Mouse (Mus musculus): ENCODE results near the gene Wdr18. TPM values are rescaled to one million over a fixed set of nuclear protein-coding genes. Genes with fewer than 3 reads are reported as not detected.
A peak's percentile ranks its signal among the peaks of the same experiment; 100 is the strongest.

Wdr18 gene
- polyA plus RNA-seq, 1 experiment from 2014 or later = 84.4 TPM

GRCm38 (mm10) chr10:79934272-79934721 lies 25.7 kb upstream of the Wdr18 start:
- Histone ChIP-seq H3K4me1 (ENCODE audit: control insufficient read depth in 2 of 2, insufficient read depth in 2 of 2, low read length in 2 of 2) (peaks cover 41 to 65% of the 10 kb centered on the region in 2 experiments), H3K4me2 (ENCODE audit: low read length) (peak overlapping the region; percentile 18; the same call in 1 of the 2 replicates)

DNA sequence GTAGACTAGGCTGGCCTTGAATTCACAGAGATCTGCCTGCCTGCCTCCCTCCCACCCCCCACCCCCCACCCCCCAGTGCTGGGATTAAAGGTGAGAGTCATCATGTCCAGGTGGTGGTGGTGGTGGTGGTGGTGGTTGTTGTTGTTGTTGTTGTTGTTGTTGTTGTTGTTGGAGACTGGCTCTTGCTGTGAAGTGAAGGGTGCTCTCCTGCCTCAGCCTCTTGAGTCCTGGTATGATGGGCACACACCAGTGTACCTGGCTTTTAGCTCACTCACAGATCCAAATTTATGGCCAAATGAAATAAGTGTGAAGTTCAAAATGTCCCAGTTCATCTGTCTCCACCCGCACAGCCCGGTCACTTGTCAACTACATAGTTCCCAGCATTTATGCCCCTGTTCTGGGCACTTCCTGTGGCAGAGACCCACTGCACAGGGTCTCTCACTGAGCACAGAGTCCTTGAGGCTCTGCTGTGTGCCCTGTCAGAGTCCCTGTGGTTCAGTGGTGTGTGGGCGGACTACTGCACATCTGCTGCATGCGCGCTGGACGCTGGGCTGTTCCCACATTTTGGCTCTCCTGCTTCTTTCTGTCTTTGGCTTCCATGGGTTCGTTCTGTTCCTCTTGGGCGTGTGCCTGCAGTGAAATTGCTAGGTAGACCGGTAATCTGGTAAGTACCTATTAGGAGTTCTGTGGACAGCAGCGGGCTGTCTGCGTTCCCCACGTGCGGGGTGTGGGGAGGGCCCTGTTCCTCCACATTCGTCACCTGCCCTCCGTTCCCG lies 25.0 kb upstream of the Wdr18 start:
- H3K27ac ChIP-seq (replicated peaks in 1 of 2; ENCODE audit: control insufficient read depth in 1 of 2, insufficient read depth in 1 of 2, low read depth in 2 of 2, low read length in 2 of 2) = 0 out of 4 replicates have a peak overlapping the region, but pooled peaks of 1 of the 2 experiments have one; percentile 3
- peaks cover 41% of the 10 kb centered on the region for H3K36me3 ChIP-seq (ENCODE audit: control insufficient read depth, insufficient read depth, low read length)
- WGBS = 91% methylated on average over 16 of the region's 16 CpGs
- H3K9me3 ChIP-seq (ENCODE audit: control insufficient read depth, low read length) = no peaks in the 10 kb centered on the region
- no peak for ATAC-seq (ENCODE audit: insufficient number of reproducible peaks, insufficient read depth, low FRiP score, low read depth)
- H3K4me1 ChIP-seq (ENCODE audit: control insufficient read depth in 2 of 2, insufficient read depth in 2 of 2, low read length in 2 of 2) = peaks cover 46 to 64% of the 10 kb centered on the region in 2 experiments
- H3K4me2 ChIP-seq (ENCODE audit: low read length) = no peak overlapping the region
- H3K27me3 ChIP-seq (ENCODE audit: control insufficient read depth, insufficient read depth, low read length) = no peaks in the 10 kb centered on the region
- H3K4me3 ChIP-seq (ENCODE audit: control insufficient read depth in 1 of 2, insufficient read depth in 1 of 2, low read depth in 1 of 2, low read length in 2 of 2) = no peak overlapping the region
- H3K9ac ChIP-seq (ENCODE audit: low read length) = no peak overlapping the region

More at GRCm38 (mm10) chr10:79934272-79934721, 25.7 kb upstream of the Wdr18 start:
- ATAC-seq (ENCODE audit: insufficient number of reproducible peaks, insufficient read depth, low FRiP score, low read depth) = peak; percentile 56
- H3K27me3 ChIP-seq (ENCODE audit: control insufficient read depth, insufficient read depth, low read length) = no peaks in the 10 kb centered on the region
- 51% methylated on average over 13 of the region's 13 CpGs for WGBS
- H3K4me3 ChIP-seq (ENCODE audit: control insufficient read depth in 1 of 2, insufficient read depth in 1 of 2, low read depth in 1 of 2, low read length in 2 of 2) = no peak overlapping the region
- no peaks in the 10 kb centered on the region for H3K9me3 ChIP-seq (ENCODE audit: control insufficient read depth, low read length)
- H3K36me3 ChIP-seq (ENCODE audit: control insufficient read depth, insufficient read depth, low read length) = peaks cover 41% of the 10 kb centered on the region
- 0 out of 4 replicates have a peak overlapping the region, but pooled peaks of 1 of the 2 experiments have one; percentile 1 for H3K27ac ChIP-seq (replicated peaks in 1 of 2; ENCODE audit: control insufficient read depth in 1 of 2, insufficient read depth in 1 of 2, low read depth in 2 of 2, low read length in 2 of 2)
- H3K9ac ChIP-seq (ENCODE audit: low read length) = no peak overlapping the region

- Histone ChIP-seq H3K4me1 (ENCODE audit: control insufficient read depth in 2 of 2, insufficient read depth in 2 of 2, low read length in 2 of 2) (peaks cover 54 to 76% of the 10 kb centered on the region in 2 experiments), H3K27ac (replicated peaks in 1 of 2; ENCODE audit: control insufficient read depth in 1 of 2, insufficient read depth in 1 of 2, low read depth in 2 of 2, low read length in 2 of 2) (peak overlapping the region; percentile 78 to 80)
- no peak for ATAC-seq (ENCODE audit: insufficient number of reproducible peaks, insufficient read depth, low FRiP score, low read depth)
Measured at GRCm38 (mm10) chr10:79936284-79936910, 23.6 kb upstream of the Wdr18 start.

GRCm38 (mm10) chr10:79936911-79937441 lies 23.0 kb upstream of the Wdr18 start:
- Histone ChIP-seq H3K4me3 (ENCODE audit: control insufficient read depth in 1 of 2, insufficient read depth in 1 of 2, low read depth in 1 of 2, low read length in 2 of 2) (peak overlapping the region; percentile 10 to 21; a peak in 2 of 4 replicates), H3K4me1 (ENCODE audit: control insufficient read depth in 2 of 2, insufficient read depth in 2 of 2, low read length in 2 of 2) (peaks cover 54 to 73% of the 10 kb centered on the region in 2 experiments), H3K27me3 (ENCODE audit: control insufficient read depth, insufficient read depth, low read length) (no peaks in the 10 kb centered on the region), H3K36me3 (ENCODE audit: control insufficient read depth, insufficient read depth, low read length) (peaks cover 27% of the 10 kb centered on the region; the same call in 1 of the 2 replicates), H3K4me2 (ENCODE audit: low read length) (peak overlapping the region; percentile 60), H3K27ac (replicated peaks in 1 of 2; ENCODE audit: control insufficient read depth in 1 of 2, insufficient read depth in 1 of 2, low read depth in 2 of 2, low read length in 2 of 2) (peak overlapping the region; percentile 78 to 80), H3K9me3 (ENCODE audit: control insufficient read depth, low read length) (no peaks in the 10 kb centered on the region), H3K9ac (ENCODE audit: low read length) (peak overlapping the region; percentile 55)
- 22% methylated on average over 27 of the region's 27 CpGs for WGBS
- ATAC-seq (ENCODE audit: insufficient number of reproducible peaks, insufficient read depth, low FRiP score, low read depth) = peak; percentile 46

More at GRCm38 (mm10) chr10:79936284-79936910, 23.6 kb upstream of the Wdr18 start:
- H3K4me2 ChIP-seq (ENCODE audit: low read length) = peak overlapping the region; percentile 60
- H3K4me3 ChIP-seq (ENCODE audit: control insufficient read depth in 1 of 2, insufficient read depth in 1 of 2, low read depth in 1 of 2, low read length in 2 of 2) = peak overlapping the region in 1 of 2 experiments; percentile 21; a peak in 1 of 4 replicates
- H3K36me3 ChIP-seq (ENCODE audit: control insufficient read depth, insufficient read depth, low read length) = peaks cover 32% of the 10 kb centered on the region
- peak overlapping the region; percentile 55 for H3K9ac ChIP-seq (ENCODE audit: low read length)
- WGBS = 31% methylated on average over 10 of the region's 10 CpGs
- no peaks in the 10 kb centered on the region for H3K27me3 ChIP-seq (ENCODE audit: control insufficient read depth, insufficient read depth, low read length)
- no peaks in the 10 kb centered on the region for H3K9me3 ChIP-seq (ENCODE audit: control insufficient read depth, low read length)

DNA sequence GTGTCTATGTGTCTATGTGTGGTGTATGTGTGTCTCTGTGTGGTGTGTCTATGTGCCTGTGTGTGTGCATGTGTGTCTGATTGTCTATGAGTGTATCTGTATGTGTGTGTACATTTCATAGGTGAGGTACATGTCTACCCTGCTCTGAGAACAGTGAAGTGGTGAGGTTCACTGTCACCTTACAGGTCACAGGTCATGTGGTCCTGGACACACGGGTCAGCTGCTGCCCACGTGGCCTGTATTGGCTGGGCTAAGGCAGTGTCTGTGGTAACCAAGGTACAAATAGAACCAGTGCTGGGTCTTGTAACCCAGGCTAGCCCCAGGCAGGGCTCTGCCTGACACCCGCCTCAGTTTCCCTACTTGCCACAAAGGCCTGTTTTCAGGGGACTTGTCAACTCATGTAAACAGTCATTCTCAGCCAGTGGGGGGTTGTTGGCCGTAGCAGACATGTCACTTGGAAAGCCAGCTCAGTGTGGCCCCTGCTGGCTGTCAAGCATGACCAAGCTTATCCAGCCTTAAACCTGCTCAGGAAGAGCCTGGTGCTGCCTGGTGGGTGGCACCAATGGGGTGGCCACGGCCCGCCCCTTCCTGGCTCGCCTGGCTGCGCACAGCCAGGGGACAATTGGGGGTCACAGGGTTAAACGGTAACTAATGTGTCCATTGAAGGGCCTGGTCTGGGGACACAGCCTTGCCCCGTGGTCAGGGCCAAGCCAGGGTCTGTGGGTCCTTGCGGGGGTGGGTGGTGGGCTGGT lies 22.0 kb upstream of the Wdr18 start:
- no peak for ATAC-seq (ENCODE audit: insufficient number of reproducible peaks, insufficient read depth, low FRiP score, low read depth)
- peak overlapping the region; percentile 60; the same call in 1 of the 2 replicates for H3K4me2 ChIP-seq (ENCODE audit: low read length)

DNA sequence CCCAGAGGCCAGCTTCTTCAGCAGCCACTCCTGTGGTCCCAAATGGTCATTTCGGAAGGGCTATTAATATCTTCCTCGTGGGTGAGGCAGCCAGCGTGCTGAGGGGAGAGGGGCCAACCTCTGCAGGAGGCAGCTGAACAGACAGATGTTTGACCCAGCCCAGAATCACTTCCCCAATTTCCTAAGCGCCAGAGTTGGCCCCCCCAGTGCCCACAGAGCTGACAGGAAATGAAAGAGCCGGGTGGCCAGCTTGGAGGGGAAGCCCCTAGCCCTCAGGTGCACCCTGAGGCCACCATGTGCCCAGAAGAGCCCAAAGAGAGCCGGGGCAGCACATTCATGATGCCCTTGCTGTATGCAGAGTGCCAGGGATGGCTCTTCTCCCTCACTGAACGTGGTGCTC lies 19.2 kb upstream of the Wdr18 start:
- Histone ChIP-seq H3K27ac (replicated peaks in 1 of 2; ENCODE audit: control insufficient read depth in 1 of 2, insufficient read depth in 1 of 2, low read depth in 2 of 2, low read length in 2 of 2) (peak overlapping the region in 1 of 2 experiments; percentile 6; a peak in 1 of 4 replicates), H3K36me3 (ENCODE audit: control insufficient read depth, insufficient read depth, low read length) (0 out of 2 replicates have a peak, but pooled peaks cover 4% of the 10 kb centered on the region), H3K4me2 (ENCODE audit: low read length) (peak overlapping the region; percentile 37), H3K9ac (ENCODE audit: low read length) (peak overlapping the region; percentile 12; the same call in 1 of the 2 replicates), H3K27me3 (ENCODE audit: control insufficient read depth, insufficient read depth, low read length) (no peaks in the 10 kb centered on the region), H3K4me3 (ENCODE audit: control insufficient read depth in 1 of 2, insufficient read depth in 1 of 2, low read depth in 1 of 2, low read length in 2 of 2) (no peak overlapping the region), H3K9me3 (ENCODE audit: control insufficient read depth, low read length) (no peaks in the 10 kb centered on the region), H3K4me1 (ENCODE audit: control insufficient read depth in 2 of 2, insufficient read depth in 2 of 2, low read length in 2 of 2) (peaks cover 38 to 46% of the 10 kb centered on the region in 2 experiments)
- 46% methylated on average over 7 of the region's 7 CpGs for whole genome bisulfite sequencing
- ATAC-seq (ENCODE audit: insufficient number of reproducible peaks, insufficient read depth, low FRiP score, low read depth) = no peak

More for the DNA sequence above, 22.0 kb upstream of the Wdr18 start:
- Histone ChIP-seq H3K4me3 (ENCODE audit: control insufficient read depth in 1 of 2, insufficient read depth in 1 of 2, low read depth in 1 of 2, low read length in 2 of 2) (no peak overlapping the region), H3K36me3 (ENCODE audit: control insufficient read depth, insufficient read depth, low read length) (peaks cover 22% of the 10 kb centered on the region; the same call in 1 of the 2 replicates), H3K4me1 (ENCODE audit: control insufficient read depth in 2 of 2, insufficient read depth in 2 of 2, low read length in 2 of 2) (peaks cover 46 to 63% of the 10 kb centered on the region in 2 experiments), H3K27ac (replicated peaks in 1 of 2; ENCODE audit: control insufficient read depth in 1 of 2, insufficient read depth in 1 of 2, low read depth in 2 of 2, low read length in 2 of 2) (0 out of 4 replicates have a peak overlapping the region, but pooled peaks of 1 of the 2 experiments have one; percentile 80), H3K9me3 (ENCODE audit: control insufficient read depth, low read length) (no peaks in the 10 kb centered on the region), H3K27me3 (ENCODE audit: control insufficient read depth, insufficient read depth, low read length) (no peaks in the 10 kb centered on the region), H3K9ac (ENCODE audit: low read length) (no peak overlapping the region)
- WGBS = 88% methylated on average over 11 of the region's 11 CpGs
